Mouse (Mus musculus): ENCODE measurements at regions not wholly inside any gene's neighbourhood (a gene's known extent, or its start where the extent isn't known, plus 50 kb on each side); places are given as distances from the start of the nearest gene placed in this dataset.

DNA sequence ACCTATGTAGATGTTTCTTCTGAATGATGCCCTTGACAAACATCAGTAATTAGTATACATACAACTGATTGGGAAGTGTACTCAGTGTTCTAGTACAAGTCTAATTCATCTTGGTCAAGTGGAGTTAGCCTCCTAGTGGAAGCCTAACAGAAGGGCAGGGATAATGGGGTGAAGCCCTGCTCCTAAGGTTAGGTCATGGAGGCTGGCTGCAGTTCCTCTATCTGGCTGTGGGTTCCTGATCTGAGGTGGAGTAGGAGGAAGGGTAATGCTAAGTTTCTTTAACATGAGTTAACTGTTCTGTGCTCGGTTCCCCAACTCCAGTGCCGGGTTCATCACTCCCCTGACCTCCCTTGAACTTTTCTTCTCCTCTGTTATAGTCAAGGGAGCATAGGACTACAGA is 281.1 kb upstream of the Tle3 start:
- Histone ChIP-seq H3K4me3 (ENCODE audit: low read length) (no peak overlapping the region), H3K9me3 (ENCODE audit: control insufficient read depth, low read length) (no peaks in the 10 kb centered on the region), H3K27me3 (ENCODE audit: control insufficient read depth, insufficient read depth, low read depth, low read length) (peaks cover 31% of the 10 kb centered on the region), H3K4me2 (ENCODE audit: low read depth, low read length) (no peak overlapping the region), H3K36me3 (ENCODE audit: control insufficient read depth, insufficient read depth, low read length) (no peaks in the 10 kb centered on the region), H3K27ac (ENCODE audit: low read length) (no peak overlapping the region), H3K4me1 (replicated peaks; ENCODE audit: control insufficient read depth, insufficient read depth, low read length) (no peaks in the 10 kb centered on the region), H3K9ac (ENCODE audit: low read length) (no peak overlapping the region)
- 87% methylated on average over 2 of the region's 2 CpGs for WGBS
- ATAC-seq (ENCODE audit: low read depth), result no peak

DNA sequence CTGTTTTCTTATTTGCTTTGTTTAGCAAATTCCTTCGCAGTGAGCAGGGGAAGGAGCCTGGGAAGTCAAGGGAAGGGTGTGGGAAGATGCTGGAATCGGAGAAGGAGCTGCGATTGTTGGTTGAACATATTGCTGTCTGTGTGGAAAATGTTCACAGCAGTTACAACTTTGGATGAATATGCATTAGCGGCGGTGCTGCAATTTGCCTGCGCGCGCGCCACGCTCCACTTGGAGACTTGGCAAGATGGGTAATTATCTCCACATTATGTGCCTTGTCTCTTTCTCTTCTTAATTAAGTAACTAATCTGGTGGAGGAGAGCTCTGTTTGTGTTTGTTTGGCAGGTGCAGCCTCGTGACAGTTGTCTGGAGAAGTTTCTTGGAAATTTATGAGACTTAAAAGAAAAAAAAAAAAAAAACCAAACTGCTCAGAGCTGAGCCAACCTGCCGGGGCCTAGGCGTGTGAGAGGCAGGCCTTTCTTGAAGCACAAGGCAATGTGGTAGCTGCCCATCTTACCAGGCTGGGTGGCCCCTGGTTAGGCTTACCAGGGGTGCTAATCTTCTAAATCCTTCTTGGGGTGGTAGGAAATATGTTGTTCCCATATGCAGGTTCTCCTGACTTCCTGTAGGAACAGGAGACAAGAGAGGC is 279.2 kb upstream of the Tle3 start:
- Histone ChIP-seq H3K27me3 (ENCODE audit: control insufficient read depth, insufficient read depth, low read depth, low read length) (peaks cover 38% of the 10 kb centered on the region), H3K4me3 (ENCODE audit: low read length) (no peak overlapping the region), H3K27ac (ENCODE audit: low read length) (no peak overlapping the region), H3K9ac (ENCODE audit: low read length) (no peak overlapping the region), H3K36me3 (ENCODE audit: control insufficient read depth, insufficient read depth, low read length) (no peaks in the 10 kb centered on the region), H3K9me3 (ENCODE audit: control insufficient read depth, low read length) (no peaks in the 10 kb centered on the region), H3K4me2 (ENCODE audit: low read depth, low read length) (no peak overlapping the region), H3K4me1 (replicated peaks; ENCODE audit: control insufficient read depth, insufficient read depth, low read length) (no peaks in the 10 kb centered on the region)
- ATAC-seq (ENCODE audit: low read depth), result no peak
- 79% methylated on average over 13 of the region's 13 CpGs for WGBS

DNA sequence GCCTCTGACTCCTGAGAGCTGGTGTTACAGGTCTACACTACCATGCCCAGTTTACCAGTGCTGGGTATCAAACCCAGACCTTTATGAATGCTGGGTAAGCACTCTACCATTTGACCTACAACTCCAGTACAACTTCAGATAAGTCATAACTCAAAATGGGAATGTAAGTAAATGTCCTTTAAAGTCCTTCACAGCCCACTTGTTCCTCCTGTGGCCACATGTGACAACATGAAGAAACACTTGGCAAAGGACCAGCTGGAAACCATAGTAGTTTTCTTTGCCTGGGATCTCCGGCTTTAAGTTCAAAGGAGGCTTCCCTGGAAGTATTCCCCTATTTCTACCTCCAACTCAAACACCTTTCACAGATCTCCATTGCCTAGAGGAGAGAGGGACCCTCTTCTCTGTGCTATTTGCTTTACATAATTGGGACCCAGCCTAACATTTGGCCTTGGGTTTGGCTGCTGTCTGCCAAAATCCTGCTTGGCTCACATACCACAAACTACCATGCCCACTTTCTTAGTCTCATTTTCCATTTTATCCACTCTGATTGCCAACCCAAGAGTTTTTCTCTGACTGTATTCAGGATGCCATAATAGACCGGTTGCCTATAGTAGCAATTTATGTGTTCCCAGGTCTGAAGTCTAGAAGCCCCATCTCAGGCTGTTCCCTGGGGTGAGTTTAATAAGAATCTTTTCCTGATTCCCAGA is 276.9 kb upstream of the Tle3 start:
- 64% methylated on average over 2 of the region's 2 CpGs for WGBS
- H3K27me3 ChIP-seq (ENCODE audit: control insufficient read depth, insufficient read depth, low read depth, low read length), result peaks cover 41% of the 10 kb centered on the region
- H3K9ac ChIP-seq (ENCODE audit: low read length), result no peak overlapping the region
- no peaks in the 10 kb centered on the region for H3K4me1 ChIP-seq (replicated peaks; ENCODE audit: control insufficient read depth, insufficient read depth, low read length)
- no peaks in the 10 kb centered on the region for H3K9me3 ChIP-seq (ENCODE audit: control insufficient read depth, low read length)
- no peaks in the 10 kb centered on the region for H3K36me3 ChIP-seq (ENCODE audit: control insufficient read depth, insufficient read depth, low read length)
- no peak overlapping the region for H3K4me2 ChIP-seq (ENCODE audit: low read depth, low read length)
- H3K4me3 ChIP-seq (ENCODE audit: low read length), result no peak overlapping the region
- H3K27ac ChIP-seq (ENCODE audit: low read length), result no peak overlapping the region
- ATAC-seq (ENCODE audit: low read depth), result peak; percentile 59; the same call in 1 of the 2 replicates

DNA sequence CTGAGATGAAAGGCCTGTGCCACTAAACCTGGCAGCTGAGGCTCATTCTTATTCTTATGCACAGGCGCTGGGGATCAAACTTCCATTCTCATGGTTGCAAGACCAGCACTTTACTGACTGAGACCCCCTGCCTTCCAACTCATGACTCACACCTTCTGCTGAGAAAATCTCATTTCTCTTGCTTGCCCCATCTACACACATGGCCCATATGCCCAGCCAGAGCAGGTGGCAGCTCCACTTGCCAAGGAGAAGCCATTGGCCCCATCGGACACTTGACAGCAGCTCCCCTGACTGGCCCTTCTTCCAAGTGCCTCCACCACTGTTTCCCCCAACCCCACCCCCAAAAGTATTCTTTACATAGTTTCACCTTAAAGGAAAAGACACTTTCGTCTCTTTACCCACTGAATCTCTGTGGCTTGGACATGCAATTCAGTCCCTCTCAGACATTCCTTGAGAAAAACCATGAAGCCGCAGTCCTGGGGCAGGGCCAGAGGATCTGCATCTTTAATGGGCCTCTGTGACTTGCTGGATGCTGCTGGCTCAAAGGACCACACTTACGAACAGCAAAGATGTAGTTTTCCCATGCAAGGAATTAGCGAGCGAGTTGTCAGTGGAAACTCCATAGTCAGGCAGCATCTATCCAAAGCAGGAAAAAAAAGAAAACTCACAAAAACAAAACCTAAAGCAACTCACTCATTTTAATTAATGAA is 270.3 kb upstream of the Tle3 start:
- Histone ChIP-seq H3K4me1 (replicated peaks; ENCODE audit: control insufficient read depth, insufficient read depth, low read length) (no peaks in the 10 kb centered on the region), H3K4me2 (ENCODE audit: low read depth, low read length) (no peak overlapping the region), H3K4me3 (ENCODE audit: low read length) (no peak overlapping the region), H3K9ac (ENCODE audit: low read length) (no peak overlapping the region), H3K27ac (ENCODE audit: low read length) (no peak overlapping the region), H3K27me3 (ENCODE audit: control insufficient read depth, insufficient read depth, low read depth, low read length) (peaks cover 32% of the 10 kb centered on the region), H3K9me3 (ENCODE audit: control insufficient read depth, low read length) (no peaks in the 10 kb centered on the region), H3K36me3 (ENCODE audit: control insufficient read depth, insufficient read depth, low read length) (no peaks in the 10 kb centered on the region)
- no peak for ATAC-seq (ENCODE audit: low read depth)
- 80% methylated on average over 7 of the region's 7 CpGs for WGBS

DNA sequence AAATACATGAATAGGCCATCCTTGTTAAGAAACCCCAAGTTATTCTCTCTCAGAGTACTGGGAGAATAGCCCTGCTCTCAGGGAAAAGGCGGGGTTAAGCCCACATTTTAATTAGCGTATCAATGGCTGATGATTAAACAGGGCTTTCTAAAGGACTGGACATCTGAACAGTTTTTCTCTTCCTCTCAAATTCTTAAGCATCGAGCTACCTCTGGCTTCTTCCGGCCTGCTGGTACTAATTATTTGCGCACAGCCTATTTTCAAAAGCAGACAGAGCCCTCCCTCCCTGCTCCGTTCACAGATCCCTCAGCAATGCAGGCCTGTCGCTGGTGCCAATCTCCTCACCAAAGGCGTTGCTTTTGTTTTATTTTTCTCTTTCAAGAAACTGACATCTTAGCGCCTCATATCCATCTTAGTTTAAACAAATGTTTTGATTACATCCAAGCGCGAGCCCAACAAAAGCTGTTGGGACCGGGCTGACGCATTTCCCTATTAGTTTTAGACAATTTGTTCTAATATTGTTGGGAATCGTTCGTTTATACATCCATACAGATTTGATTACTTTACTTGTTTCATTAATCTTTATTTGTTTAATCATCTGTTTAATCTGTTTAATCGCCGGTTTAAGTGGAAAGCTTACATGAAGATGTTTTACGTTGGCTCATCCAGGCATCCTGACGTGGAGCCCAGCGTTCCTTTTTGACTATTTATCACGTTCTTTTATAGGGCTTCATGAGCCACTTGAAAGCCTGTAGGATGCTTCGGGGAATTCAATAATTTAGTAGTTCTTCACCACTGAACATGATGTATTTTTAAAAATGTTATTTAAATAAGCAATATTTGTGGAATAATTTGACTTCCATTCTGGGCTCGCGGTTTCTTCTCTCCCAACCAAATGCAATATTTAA is 269.5 kb upstream of the Tle3 start:
- 53% methylated on average over 24 of the region's 24 CpGs for WGBS
- H3K9ac ChIP-seq (ENCODE audit: low read length), result no peak overlapping the region
- no peaks in the 10 kb centered on the region for H3K36me3 ChIP-seq (ENCODE audit: control insufficient read depth, insufficient read depth, low read length)
- no peak overlapping the region for H3K27ac ChIP-seq (ENCODE audit: low read length)
- peaks cover 28% of the 10 kb centered on the region for H3K27me3 ChIP-seq (ENCODE audit: control insufficient read depth, insufficient read depth, low read depth, low read length)
- H3K4me1 ChIP-seq (replicated peaks; ENCODE audit: control insufficient read depth, insufficient read depth, low read length), result no peaks in the 10 kb centered on the region
- H3K4me3 ChIP-seq (ENCODE audit: low read length), result no peak overlapping the region
- H3K4me2 ChIP-seq (ENCODE audit: low read depth, low read length), result no peak overlapping the region
- ATAC-seq (ENCODE audit: low read depth), result no peak
- H3K9me3 ChIP-seq (ENCODE audit: control insufficient read depth, low read length), result no peaks in the 10 kb centered on the region

DNA sequence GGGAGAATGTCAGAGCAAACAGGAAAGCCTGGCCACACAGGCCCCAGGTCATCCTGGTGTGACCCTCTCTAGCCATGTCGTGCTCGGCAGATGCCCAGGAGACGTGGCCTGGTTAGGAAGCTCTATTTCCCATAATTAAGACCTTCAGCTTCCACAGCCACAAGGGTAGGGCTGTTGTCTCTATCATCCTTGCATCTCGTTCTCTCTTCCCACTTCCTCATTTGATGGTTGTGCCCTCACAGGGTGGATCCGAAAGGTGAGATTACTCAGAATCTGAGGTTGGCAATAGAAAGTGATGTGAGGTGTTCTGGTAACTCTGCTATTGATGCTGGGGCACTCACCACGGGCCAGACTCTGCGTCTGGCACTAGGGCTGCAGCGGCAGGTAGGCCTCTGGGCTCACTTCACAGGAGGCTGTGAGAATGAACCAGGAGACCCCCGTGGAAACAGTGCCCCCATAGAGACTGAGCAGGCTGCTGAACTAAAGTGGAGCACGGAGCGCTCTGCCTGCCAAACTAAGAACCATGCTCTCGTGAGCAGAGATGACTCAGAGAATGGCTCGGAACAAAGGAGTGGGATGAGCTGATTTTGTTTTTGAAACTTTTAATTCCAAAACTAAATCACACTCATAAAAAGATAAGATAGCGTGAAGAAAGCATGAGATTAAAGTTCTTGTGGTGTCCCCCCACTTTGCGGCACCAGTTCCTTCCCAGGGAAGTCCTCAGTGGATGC is 266.5 kb upstream of the Tle3 start:
- no peak overlapping the region for H3K27ac ChIP-seq (ENCODE audit: low read length)
- H3K4me3 ChIP-seq (ENCODE audit: low read length), result no peak overlapping the region
- WGBS, result 81% methylated on average over 15 of the region's 15 CpGs
- ATAC-seq (ENCODE audit: low read depth), result no peak
- no peaks in the 10 kb centered on the region for H3K9me3 ChIP-seq (ENCODE audit: control insufficient read depth, low read length)
- H3K4me1 ChIP-seq (replicated peaks; ENCODE audit: control insufficient read depth, insufficient read depth, low read length), result no peaks in the 10 kb centered on the region
- H3K27me3 ChIP-seq (ENCODE audit: control insufficient read depth, insufficient read depth, low read depth, low read length), result peaks cover 20% of the 10 kb centered on the region
- H3K36me3 ChIP-seq (ENCODE audit: control insufficient read depth, insufficient read depth, low read length), result no peaks in the 10 kb centered on the region
- no peak overlapping the region for H3K4me2 ChIP-seq (ENCODE audit: low read depth, low read length)
- H3K9ac ChIP-seq (ENCODE audit: low read length), result no peak overlapping the region

DNA sequence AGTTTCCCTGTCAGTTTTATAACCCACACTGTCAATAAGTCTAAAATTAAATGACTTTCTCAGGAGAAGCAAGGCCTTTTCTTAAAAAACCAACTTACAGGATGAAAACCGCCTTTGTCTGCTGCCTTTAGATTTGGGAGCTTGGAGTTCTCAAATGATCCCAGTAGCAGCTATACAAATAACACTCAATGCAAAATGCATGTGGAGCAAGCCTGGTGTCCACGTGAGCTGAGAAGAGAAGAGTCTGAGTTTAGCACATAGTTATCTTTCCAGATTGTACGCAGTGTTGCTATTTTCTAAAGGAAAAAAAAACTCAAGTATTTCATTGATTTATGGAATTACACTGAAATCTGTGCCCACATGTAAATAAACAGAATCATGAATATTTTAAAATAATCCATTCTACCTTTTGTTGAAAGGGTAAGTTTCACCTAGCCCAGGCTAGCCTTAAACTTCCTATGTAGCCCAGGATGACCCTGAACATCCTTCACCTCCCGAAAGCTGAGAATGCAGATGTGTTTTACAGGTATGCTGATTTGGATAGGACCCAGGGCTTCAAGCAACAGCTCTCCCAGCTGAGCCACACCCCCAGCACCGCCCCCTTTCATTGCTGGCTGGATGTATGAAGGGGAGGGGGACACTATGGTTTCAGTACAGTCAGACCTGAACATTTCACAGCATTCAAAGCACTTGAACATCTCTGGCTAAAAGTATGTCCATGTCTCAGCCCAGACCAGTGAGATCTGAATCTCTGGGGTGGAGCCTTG is 262.5 kb upstream of the Tle3 start:
- 77% methylated on average over 5 of the region's 5 CpGs for WGBS
- ATAC-seq (ENCODE audit: low read depth), result no peak
- Histone ChIP-seq H3K9me3 (ENCODE audit: control insufficient read depth, low read length) (no peaks in the 10 kb centered on the region), H3K4me3 (ENCODE audit: low read length) (no peak overlapping the region), H3K36me3 (ENCODE audit: control insufficient read depth, insufficient read depth, low read length) (no peaks in the 10 kb centered on the region), H3K4me2 (ENCODE audit: low read depth, low read length) (no peak overlapping the region), H3K27ac (ENCODE audit: low read length) (no peak overlapping the region), H3K4me1 (replicated peaks; ENCODE audit: control insufficient read depth, insufficient read depth, low read length) (no peaks in the 10 kb centered on the region; the same call in 1 of the 2 replicates), H3K27me3 (ENCODE audit: control insufficient read depth, insufficient read depth, low read depth, low read length) (peaks cover 13% of the 10 kb centered on the region), H3K9ac (ENCODE audit: low read length) (no peak overlapping the region)

DNA sequence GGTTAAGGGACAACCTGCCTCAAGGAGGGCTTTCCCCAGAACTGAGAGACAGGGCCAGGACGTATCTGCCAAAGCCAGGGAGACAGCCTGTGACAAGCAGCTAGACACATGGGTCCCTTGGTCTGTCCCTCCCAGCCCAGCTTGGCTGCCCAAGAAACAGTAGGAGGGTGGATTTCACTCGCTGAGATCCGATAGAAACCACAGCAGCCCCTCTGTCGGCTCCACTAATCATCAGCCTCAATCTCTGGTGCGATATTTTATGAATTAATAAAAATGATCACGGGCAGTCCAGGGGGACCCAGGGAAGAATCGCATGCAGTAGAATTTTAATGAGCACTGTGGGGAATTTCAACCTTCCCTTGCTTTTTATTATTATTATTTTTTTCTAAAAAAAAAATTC is 261.0 kb upstream of the Tle3 start:
- WGBS, result 38% methylated on average over 7 of the region's 7 CpGs
- H3K27me3 ChIP-seq (ENCODE audit: control insufficient read depth, insufficient read depth, low read depth, low read length), result peaks cover 13% of the 10 kb centered on the region

More for the DNA sequence above, 261.0 kb upstream of the Tle3 start:
- Histone ChIP-seq H3K4me2 (ENCODE audit: low read depth, low read length) (no peak overlapping the region), H3K9me3 (ENCODE audit: control insufficient read depth, low read length) (no peaks in the 10 kb centered on the region), H3K27ac (ENCODE audit: low read length) (no peak overlapping the region), H3K4me1 (replicated peaks; ENCODE audit: control insufficient read depth, insufficient read depth, low read length) (no peaks in the 10 kb centered on the region; the same call in 1 of the 2 replicates), H3K9ac (ENCODE audit: low read length) (no peak overlapping the region), H3K36me3 (ENCODE audit: control insufficient read depth, insufficient read depth, low read length) (no peaks in the 10 kb centered on the region), H3K4me3 (ENCODE audit: low read length) (no peak overlapping the region)
- no peak for ATAC-seq (ENCODE audit: low read depth)
